Mouse (Mus musculus) kidney, postnatal 25 days (tissue): ENCODE data around the gene Nek6.

Experiments used
- DNase-seq, 2 experiments: peaks; one replicate each; pipeline ENCODE4 v3.0.0; 2021; ENCODE audit warnings: mixed read lengths in 2 of 2

Gene Nek6

DNA sequence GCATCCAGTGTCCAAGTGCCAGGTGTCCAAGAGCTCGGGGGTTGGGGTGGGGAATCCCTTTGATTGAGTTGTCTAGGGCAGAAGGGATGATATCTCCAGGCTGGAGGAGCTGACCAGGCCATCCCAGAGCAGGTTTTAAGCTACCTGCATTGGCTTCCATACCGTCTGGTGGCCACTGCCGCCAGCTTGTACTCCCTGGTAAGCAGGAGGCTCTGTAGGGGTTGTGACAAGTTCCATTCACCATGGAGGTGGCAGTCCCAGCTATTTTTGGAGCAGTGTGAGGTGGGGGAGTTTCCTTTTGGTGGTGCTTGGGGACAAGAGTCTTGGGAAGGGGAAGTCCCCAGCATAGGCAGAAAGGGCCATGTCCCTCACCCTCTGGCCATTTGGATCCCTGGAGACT is 29.7 kb downstream of the Nek6 start:
- no peak for DNase-seq

DNA sequence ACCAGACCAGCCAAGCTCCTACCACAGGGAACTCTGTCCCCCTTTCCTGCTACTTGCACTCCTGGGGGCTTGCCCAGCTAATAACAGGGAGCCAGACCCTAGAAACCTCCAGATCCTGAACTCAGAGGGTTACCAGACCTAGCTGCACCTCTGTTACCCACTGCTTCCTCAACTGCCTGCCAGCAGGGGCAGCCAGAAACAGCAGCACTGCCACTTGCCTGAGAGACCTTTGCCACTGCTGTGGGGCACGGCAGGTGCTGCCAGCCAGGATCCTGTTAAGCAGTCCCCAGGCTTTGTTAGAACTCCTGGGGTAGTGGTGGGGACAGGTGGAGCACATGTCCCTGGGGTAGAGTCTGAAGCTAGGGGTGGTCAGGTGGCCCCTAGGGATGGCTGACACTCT is 30.1 kb downstream of the Nek6 start:
- peak in 1 of 2 experiments; percentile 45 for DNase-seq

DNA sequence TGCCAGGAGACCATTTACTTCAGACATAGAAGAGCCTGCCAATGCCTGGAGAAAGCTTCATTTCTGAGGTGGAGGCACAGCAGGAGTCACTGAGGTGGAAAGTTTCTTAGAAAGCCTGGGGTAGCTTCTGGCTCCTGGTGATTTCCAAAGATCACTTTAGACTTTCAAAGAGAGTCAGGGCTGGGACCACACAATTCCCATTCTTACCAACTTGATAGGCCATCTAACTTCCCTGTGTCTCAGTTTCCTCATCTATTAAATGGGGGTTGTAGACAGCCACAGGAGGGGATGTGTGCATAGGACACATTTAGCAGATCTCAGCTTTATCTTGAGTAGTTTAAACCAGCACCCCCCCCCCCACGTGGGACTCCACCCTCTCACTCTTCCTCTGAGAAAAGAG is 30.9 kb downstream of the Nek6 start:
- no peak for DNase-seq

- no peak for DNase-seq
These were observed 31.7 kb downstream of the Nek6 start for GRCm38 (mm10) chr2:38543158-38543557.

DNA sequence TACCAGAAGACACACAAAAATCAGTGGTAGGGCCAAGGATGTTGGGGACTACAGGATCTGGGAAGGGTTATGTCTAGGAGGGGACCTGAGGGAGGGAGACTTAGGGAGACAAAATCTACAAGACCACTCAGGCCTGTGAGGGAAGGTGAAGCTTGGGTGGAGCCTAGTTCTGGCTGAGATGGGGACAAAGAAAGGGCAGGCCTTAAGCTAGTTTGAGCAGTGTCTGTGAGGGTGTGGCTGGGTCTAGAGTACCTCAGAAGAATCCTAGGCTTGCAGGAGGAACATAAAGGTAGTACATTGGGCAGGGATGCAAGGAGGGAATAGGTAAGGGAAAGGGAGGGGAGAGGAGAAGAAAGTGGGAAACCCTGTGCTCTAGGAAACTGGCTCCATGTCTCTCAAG is 32.9 kb downstream of the Nek6 start:
- no peak for DNase-seq

DNA sequence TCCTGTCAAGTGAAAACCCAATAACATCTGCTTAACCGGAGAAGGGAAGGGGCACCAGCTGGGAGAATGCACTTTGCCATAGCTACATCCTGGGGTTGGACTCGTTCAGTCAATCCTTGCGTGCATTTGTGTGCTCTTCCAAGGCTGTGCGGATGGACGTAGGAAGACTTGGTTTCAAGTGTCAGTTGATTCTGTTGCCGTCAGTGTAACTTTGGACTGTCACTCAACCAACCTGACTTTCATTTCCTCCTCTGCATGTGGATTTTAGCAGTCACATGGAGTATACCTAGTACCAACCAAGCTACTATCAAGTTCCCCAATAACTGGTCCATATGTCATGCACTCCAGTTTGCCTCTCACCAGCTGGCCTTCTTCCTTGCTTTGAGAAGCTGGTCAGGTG is 33.5 kb downstream of the Nek6 start:
- no peak for DNase-seq

- DNase-seq: no peak
These were observed 34.3 kb downstream of the Nek6 start for GRCm38 (mm10) chr2:38545706-38546105.

- DNase-seq: peak; percentile 82 to 85
These were observed 34.8 kb downstream of the Nek6 start for GRCm38 (mm10) chr2:38546222-38546621.

GRCm38 (mm10) chr2:38546748-38547147 is 35.3 kb downstream of the Nek6 start:
- DNase-seq: no peak

DNA sequence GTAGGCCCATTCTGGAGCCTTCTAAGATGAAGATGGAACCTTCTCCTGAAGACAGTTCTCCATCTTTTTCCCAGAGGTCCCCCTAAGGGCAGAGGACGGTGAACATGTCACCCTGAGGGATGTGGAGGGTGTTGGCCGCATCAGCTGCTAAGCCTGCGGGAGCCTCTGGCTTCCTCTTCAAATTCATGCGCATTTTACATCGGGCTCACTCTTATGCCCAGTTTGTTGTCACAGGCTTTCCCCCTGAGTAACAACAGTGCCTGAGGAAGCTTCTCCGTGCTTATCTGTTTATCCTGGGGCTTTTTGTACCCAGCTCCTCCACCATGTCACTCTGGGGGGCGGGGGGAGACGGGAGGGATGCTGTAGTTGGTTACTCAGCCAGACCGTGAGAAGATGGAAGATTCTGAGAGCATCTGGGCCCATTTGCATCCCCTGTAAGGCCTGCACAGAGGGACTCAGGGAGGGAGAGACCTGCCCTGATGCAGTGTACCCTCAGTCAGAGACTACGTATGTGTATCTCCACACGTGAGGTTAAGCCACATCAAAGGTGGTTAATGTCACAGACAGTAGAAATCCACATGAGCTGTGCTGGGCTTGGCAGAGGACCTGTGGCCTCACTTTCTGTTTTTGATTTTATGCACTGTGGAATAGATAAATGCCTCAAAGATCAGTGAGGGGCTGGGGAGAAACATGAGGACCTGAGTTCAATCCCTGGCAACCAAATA is 36.5 kb downstream of the Nek6 start:
- DNase-seq: no peak

- no peak for DNase-seq
These were observed 40.6 kb downstream of the Nek6 start for GRCm38 (mm10) chr2:38552004-38552443.

GRCm38 (mm10) chr2:38554226-38554995 is 43.0 kb downstream of the Nek6 start:
- no peak for DNase-seq

DNA sequence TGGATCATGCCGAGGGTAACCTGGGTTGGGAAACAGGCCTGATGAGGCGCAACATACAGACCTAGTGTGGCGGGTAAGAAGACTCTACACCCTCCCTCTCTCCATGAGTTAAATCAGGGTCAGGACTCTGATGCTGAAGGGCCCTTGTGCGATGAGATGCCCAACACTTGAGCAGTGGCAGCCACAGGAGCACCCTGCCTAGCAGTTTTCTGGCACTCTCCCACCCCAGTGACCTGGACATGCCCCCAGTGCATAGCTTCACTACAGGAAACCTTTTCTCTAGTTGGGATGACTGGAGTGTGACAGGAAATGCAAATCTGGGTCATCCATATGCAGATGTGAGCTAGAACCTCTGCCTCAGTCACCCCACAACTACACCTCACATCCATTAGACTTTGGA is 44.2 kb downstream of the Nek6 start:
- no peak for DNase-seq

DNA sequence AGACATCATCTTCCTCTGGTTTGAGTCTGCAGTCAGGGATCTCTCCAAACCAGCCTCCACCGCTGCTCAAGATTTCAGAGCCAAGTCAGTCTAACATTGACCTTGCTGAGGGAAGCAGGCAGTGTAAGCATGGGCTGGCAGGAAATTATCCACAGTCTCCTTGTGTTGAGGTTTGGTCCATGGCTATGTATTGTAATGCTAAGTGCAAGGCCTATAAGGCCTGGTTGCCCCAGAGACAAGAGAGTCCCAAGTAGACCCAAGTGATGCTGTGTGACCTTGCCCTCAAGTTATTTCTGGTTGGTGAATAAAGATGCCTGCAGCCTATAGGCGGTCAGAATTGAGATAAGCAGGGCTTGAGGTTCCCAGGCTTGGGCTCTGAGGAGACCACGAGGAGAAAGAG is 45.3 kb downstream of the Nek6 start:
- no peak for DNase-seq

- no peak for DNase-seq
These were observed 49.1 kb downstream of the Nek6 start for GRCm38 (mm10) chr2:38560296-38561227.

GRCm38 (mm10) chr2:38562596-38562995 is 51.2 kb downstream of the Nek6 start:
- DNase-seq: peak in 1 of 2 experiments; percentile 46

DNA sequence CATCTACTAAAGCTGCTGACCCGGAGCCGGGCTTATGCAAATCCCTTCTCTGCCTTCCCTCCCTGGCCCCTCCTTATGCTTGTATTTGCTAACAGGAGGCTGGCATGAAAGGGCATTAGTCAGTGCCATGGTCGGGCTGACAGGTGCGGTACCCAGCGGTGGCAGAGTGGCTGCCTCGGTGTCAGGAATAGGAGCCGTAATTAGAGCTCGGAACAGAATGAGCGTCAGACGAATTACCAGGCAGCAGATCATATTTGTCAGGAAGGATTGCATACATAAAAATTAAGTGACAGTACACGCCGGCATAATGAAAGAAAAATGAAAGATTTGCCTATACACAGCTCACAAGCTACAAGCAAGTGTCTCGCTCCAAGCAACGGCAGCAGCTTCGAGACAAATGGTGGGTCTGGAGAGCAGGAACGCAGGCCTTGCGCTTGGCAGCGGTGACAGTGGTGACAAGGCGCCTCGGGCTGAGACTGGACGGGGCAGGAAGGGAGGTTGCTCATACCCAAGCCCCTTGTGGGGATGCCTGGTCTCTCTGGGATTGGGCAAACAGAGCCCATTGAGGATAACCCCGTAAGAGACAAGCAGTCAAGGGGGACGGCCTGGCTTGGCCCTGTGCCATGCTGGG is 60.6 kb downstream of the Nek6 start:
- DNase-seq: no peak

DNA sequence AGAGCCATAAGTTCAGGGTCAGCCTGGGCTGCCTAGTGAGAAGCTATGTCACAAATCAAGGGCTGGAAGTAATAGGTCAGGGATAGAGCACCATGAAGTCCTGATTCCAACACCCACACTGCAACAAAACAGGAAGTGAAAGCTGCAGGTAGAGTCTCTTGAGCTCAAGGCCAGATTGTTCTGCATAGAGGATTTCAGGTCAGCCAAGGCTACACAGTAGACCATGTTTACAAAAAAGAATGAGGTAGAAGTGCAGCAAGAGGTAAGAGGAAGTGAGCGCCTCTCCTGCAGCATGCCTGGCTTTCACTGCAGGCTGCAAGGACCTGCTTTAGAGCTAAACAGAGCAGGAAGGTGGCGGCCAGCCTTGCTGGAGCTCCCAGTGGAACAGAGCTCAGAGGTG is 63.3 kb downstream of the Nek6 start:
- no peak for DNase-seq

DNA sequence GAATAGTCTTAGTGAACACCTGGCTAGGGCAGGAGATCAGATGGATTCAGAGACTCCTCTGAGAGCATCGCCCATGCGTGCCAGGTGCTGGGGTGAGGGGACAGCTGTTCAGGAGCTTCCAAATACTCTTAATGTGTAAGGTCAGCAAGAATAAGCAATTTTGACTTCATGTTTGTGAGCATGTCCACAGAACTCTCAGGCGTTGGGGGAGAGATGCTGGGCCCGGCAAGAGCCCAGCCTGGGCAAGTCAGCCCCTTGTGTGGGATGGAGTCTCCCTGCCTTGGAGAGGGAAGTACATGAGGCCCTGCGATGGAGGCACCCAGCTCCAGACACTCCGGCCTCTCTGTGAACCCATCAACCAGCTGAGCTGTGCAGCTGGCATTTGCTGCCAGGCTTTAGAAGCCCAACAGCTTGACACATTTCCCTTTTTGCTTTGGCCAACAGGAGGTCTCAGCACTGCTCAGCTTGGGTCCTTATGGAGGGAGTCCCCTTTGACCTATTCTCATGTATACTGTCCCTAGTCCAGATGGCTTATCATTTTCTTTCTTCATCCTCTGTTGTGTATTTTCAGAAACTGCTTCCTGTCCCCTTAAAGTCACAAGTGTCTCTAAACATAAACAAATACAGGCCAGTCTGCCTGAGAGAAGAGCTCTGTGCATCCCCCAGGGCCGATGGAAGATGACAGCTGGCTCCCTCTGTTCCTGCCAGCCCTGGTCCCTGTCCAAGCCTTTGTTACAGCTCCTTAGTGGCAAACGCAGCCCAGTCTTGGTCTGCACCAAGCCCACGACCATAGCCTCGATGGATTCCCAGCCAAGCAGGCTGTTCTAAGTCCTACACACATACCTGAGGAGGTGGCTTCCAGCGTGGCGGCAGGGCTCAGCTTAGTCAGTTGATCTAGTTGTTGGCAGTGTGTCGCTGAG is 67.4 kb downstream of the Nek6 start:
- no peak for DNase-seq

DNA sequence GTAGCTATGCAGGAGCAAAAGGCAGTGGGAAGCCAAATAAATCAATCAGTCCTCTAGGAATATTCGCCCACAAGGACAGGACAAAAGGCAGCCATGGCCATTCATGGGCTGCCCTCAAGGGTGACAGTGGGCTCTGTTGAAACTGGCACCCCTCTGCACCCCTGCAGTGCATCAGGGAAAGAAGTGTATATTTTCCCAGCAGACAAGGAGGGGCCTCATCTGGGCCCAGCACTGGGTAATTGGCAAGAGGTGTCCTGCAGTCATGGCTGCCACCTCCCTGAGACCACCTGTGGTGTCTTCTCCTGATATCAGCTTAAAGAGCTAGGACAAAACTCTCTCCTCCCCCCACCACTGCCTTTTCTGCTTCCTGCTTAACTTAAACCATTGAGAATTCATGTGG is 68.1 kb downstream of the Nek6 start:
- DNase-seq: no peak

- no peak for DNase-seq
These were observed 72.5 kb downstream of the Nek6 start for GRCm38 (mm10) chr2:38583982-38584381.
